Mouse (Mus musculus) spleen, adult 2 months (tissue): ENCODE data around the gene Fam173a. TPM values are rescaled to one million over a fixed set of nuclear protein-coding genes. Genes with fewer than 3 reads are reported as not detected.

Source experiments
- DNase-seq, 2 experiments: peaks; one replicate each; pipeline versions ENCODE4 v3.0.0 to v3.0.0-alpha.2; 2012 to 2021; ENCODE audit warnings: low spot score in 2 of 2, low read depth in 1 of 2
- H3K27ac ChIP-seq: fragments of 200-500 bp; 2 replicates; pipeline ENCODE4 v1.5.1; 2012; ENCODE audit warnings: low read length, inconsistent platforms; ENCODE audit not compliant: insufficient read depth
- H3K27me3 ChIP-seq: fragments of 200-500 bp; 2 replicates; pipeline ENCODE4 v1.6.1; 2012; ENCODE audit warnings: mild to moderate bottlenecking, moderate library complexity, low read length, inconsistent platforms; ENCODE audit not compliant: control insufficient read depth, insufficient read depth
- H3K36me3 ChIP-seq: fragments of 200-500 bp; 2 replicates; pipeline ENCODE4 v1.6.1; 2012; ENCODE audit warnings: mild to moderate bottlenecking, low read length, inconsistent platforms; ENCODE audit not compliant: control insufficient read depth, insufficient read depth
- H3K4me1 ChIP-seq: fragments of 200-500 bp; 2 replicates; pipeline ENCODE4 v1.6.1; 2011; ENCODE audit warnings: inconsistent platforms; ENCODE audit not compliant: control insufficient read depth, insufficient read depth, insufficient read length
- H3K4me3 ChIP-seq: fragments of 200-500 bp; 2 replicates; pipeline ENCODE4 v1.5.1; 2011; ENCODE audit warnings: mild to moderate bottlenecking, inconsistent platforms; ENCODE audit not compliant: insufficient read depth, insufficient read length; ENCODE audit errors: extremely low read depth
- CTCF ChIP-seq: fragments of 200-500 bp; IDR thresholded peaks from 2 replicates; pipeline ENCODE4 v1.5.1; 2011; ENCODE audit warnings: mild to moderate bottlenecking, inconsistent platforms; ENCODE audit not compliant: insufficient read depth, insufficient read length, insufficient replicate concordance; ENCODE audit errors: extremely low read depth
- POLR2A ChIP-seq: fragments of 200-500 bp; IDR thresholded peaks from 2 replicates; pipeline ENCODE4 v1.6.1; 2011; ENCODE audit warnings: low read depth, low read length, inconsistent platforms
- WGBS: fragments of 180-500 bp; shearing (Covaris S2); methylation state at CpG from one replicate; pipeline ENCODE4 v1.1.7; 2018; 5-methylcytosine and 5-hydroxymethylcytosine counted together
- polyA plus RNA-seq: library from polyadenylated mRNA; depleted of rRNA; stranded (reverse); fragments of >200 nt; gene quantifications from 2 replicates; pipeline ENCODE4 v1.2.3, GENCODE M21; 2012

The Fam173a gene
- polyA plus RNA-seq, 1 experiment: 96.7 TPM

GRCm38 (mm10) chr17:25781339-25781738 lies 11.4 kb downstream of the Fam173a start:
- TF ChIP-seq POLR2A: no peak
- TF ChIP-seq CTCF: no peak
- no peak for DNase-seq
- H3K36me3 ChIP-seq: peaks cover 34% of the 10 kb centered on the region

GRCm38 (mm10) chr17:25777948-25778347 lies 14.8 kb downstream of the Fam173a start:
- no peak overlapping the region for H3K4me3 ChIP-seq
- H3K27me3 ChIP-seq: no peaks in the 10 kb centered on the region
- WGBS: 94% methylated on average over 5 of the region's 5 CpGs
- peaks cover 5% of the 10 kb centered on the region; the same call in 1 of the 2 replicates for H3K4me1 ChIP-seq
- no peak for DNase-seq
- TF ChIP-seq CTCF: no peak
- no peak for TF ChIP-seq POLR2A
- no peak overlapping the region for H3K27ac ChIP-seq
- peaks cover 34% of the 10 kb centered on the region for H3K36me3 ChIP-seq

More at GRCm38 (mm10) chr17:25781339-25781738, 11.4 kb downstream of the Fam173a start:
- Histone ChIP-seq H3K4me3 (no peak overlapping the region), H3K4me1 (peaks cover 6% of the 10 kb centered on the region), H3K27ac (no peak overlapping the region), H3K27me3 (no peaks in the 10 kb centered on the region)
- 86% methylated on average over 6 of the region's 6 CpGs for WGBS

GRCm38 (mm10) chr17:25775318-25776062 lies 17.2 kb downstream of the Fam173a start:
- Histone ChIP-seq H3K36me3 (peaks cover 17% of the 10 kb centered on the region), H3K27me3 (no peaks in the 10 kb centered on the region), H3K4me1 (peaks cover 5% of the 10 kb centered on the region; the same call in 1 of the 2 replicates), H3K27ac (no peak overlapping the region), H3K4me3 (no peak overlapping the region)
- DNase-seq: no peak
- 75% methylated on average over 10 of the region's 10 CpGs for WGBS
- TF ChIP-seq POLR2A (no peak), CTCF (no peak)

GRCm38 (mm10) chr17:25773549-25774120 lies 19.1 kb downstream of the Fam173a start, which contains the start of gene Narfl:
Gene Narfl (plus strand): TSS chr17:25773776.
- DNase-seq: peak; percentile 94 to 95
- H3K4me1 ChIP-seq: peaks cover 5% of the 10 kb centered on the region; the same call in 1 of the 2 replicates
- peak within 1 kb of the TSS; percentile 18; the same call in 1 of the 2 replicates for H3K27ac ChIP-seq
- H3K27me3 ChIP-seq: no peaks in the 10 kb centered on the region
- TF ChIP-seq CTCF (peak; percentile 97), POLR2A (peak; percentile 66)
- under 1% methylated on average over 37 of the region's 37 CpGs for WGBS
- peak within 1 kb of the TSS; percentile 83 for H3K4me3 ChIP-seq
- peaks cover 6% of the 10 kb centered on the region for H3K36me3 ChIP-seq

GRCm38 (mm10) chr17:25769331-25769730 lies 23.4 kb downstream of the Fam173a start:
- no peak for DNase-seq
- TF ChIP-seq POLR2A: no peak
- no peak for TF ChIP-seq CTCF
- H3K27me3 ChIP-seq: no peaks in the 10 kb centered on the region
- WGBS: 64% methylated on average over 9 of the region's 9 CpGs
- no peaks in the 10 kb centered on the region for H3K36me3 ChIP-seq
- peaks cover 5% of the 10 kb centered on the region; the same call in 1 of the 2 replicates for H3K4me1 ChIP-seq
- H3K4me3 ChIP-seq: no peak overlapping the region
- no peak overlapping the region for H3K27ac ChIP-seq

GRCm38 (mm10) chr17:25765886-25766285 lies 26.8 kb downstream of the Fam173a start:
- 74% methylated on average over 5 of the region's 5 CpGs for WGBS
- H3K27ac ChIP-seq: no peak overlapping the region
- TF ChIP-seq CTCF (no peak), POLR2A (no peak)
- no peak overlapping the region for H3K4me3 ChIP-seq
- peaks cover 2% of the 10 kb centered on the region; the same call in 1 of the 2 replicates for H3K4me1 ChIP-seq
- DNase-seq: no peak
- no peaks in the 10 kb centered on the region for H3K36me3 ChIP-seq
- H3K27me3 ChIP-seq: no peaks in the 10 kb centered on the region

GRCm38 (mm10) chr17:25762591-25762990 lies 30.1 kb downstream of the Fam173a start:
- Histone ChIP-seq H3K36me3 (no peaks in the 10 kb centered on the region), H3K27me3 (no peaks in the 10 kb centered on the region), H3K4me3 (no peak overlapping the region), H3K4me1 (peaks cover 2% of the 10 kb centered on the region; the same call in 1 of the 2 replicates), H3K27ac (no peak overlapping the region)
- no peak for DNase-seq
- no peak for TF ChIP-seq CTCF
- TF ChIP-seq POLR2A: no peak
- 52% methylated on average over 3 of the region's 3 CpGs for WGBS
